Mouse (Mus musculus) heart, embryonic 11.5 days (tissue): ENCODE data around the gene Eftud2. TPM values are rescaled to one million over a fixed set of nuclear protein-coding genes. Genes with fewer than 3 reads are reported as not detected.
A peak's percentile ranks its signal among the peaks of the same experiment; 100 is the strongest.

ENCODE experiments used
- ATAC-seq: fragments of 200-750 bp; cut with Nextera tagmentation; replicated peaks from 2 replicates; pipeline ENCODE4 v1.8.0; 2017; ENCODE audit warnings: moderate library complexity; ENCODE audit not compliant: insufficient number of reproducible peaks, low FRiP score, low TSS enrichment
- H3K27ac ChIP-seq: fragments of 300-500 bp; sonication (generic); 2 replicates; pipeline ENCODE4 v1.5.1; 2014; ENCODE audit warnings: mild to moderate bottlenecking, low read depth, low read length
- H3K27me3 ChIP-seq: fragments of 300-500 bp; sonication (generic); 2 replicates; pipeline ENCODE4 v1.6.1; 2014; ENCODE audit warnings: mild to moderate bottlenecking, low read length, mixed read lengths; ENCODE audit not compliant: control insufficient read depth, insufficient read depth
- H3K36me3 ChIP-seq: fragments of 300-500 bp; sonication (generic); 2 replicates; pipeline ENCODE4 v1.6.1; 2014; ENCODE audit warnings: mild to moderate bottlenecking, low read length, moderate library complexity, mixed read lengths; ENCODE audit not compliant: control insufficient read depth, insufficient read depth
- H3K4me1 ChIP-seq: fragments of 300-500 bp; sonication (generic); 2 replicates; pipeline ENCODE4 v1.6.1; 2014; ENCODE audit warnings: low read length; ENCODE audit not compliant: control insufficient read depth, insufficient read depth
- H3K4me2 ChIP-seq: fragments of 300-500 bp; sonication (generic); 2 replicates; pipeline ENCODE4 v1.6.1; 2014; ENCODE audit warnings: mild to moderate bottlenecking, moderate library complexity
- H3K4me3 ChIP-seq: fragments of 300-500 bp; sonication (generic); 2 replicates; pipeline ENCODE4 v1.5.1; 2014; ENCODE audit warnings: low read depth, low read length
- H3K9ac ChIP-seq: fragments of 300-500 bp; sonication (generic); 2 replicates; pipeline ENCODE4 v1.6.1; 2014; ENCODE audit warnings: mild to moderate bottlenecking, low read depth, low read length, moderate library complexity
- H3K9me3 ChIP-seq: fragments of 300-500 bp; sonication (generic); replicated peaks from 2 replicates; pipeline ENCODE4 v1.6.1; 2016; ENCODE audit warnings: low read length; ENCODE audit not compliant: control insufficient read depth
- WGBS: fragments of 180-500 bp; shearing (Covaris S2); extraction: QIAGEN DNeasy Blood & Tissue Kit; methylation state at CpG from one replicate; pipeline ENCODE4 v1.1.7; 2014; ENCODE audit not compliant: insufficient replicate concordance; 5-methylcytosine and 5-hydroxymethylcytosine counted together
- polyA plus RNA-seq: library from polyadenylated mRNA; unstranded; fragments of >200 nt; fragmentation: Nextera tagmentation; extraction: Ambion mirVana; gene quantifications from 2 replicates; pipeline ENCODE4 v1.2.1, GENCODE M21; 2014

The Eftud2 gene
- polyA plus RNA-seq, 1 experiment from 2014 or later, result 136 TPM

DNA sequence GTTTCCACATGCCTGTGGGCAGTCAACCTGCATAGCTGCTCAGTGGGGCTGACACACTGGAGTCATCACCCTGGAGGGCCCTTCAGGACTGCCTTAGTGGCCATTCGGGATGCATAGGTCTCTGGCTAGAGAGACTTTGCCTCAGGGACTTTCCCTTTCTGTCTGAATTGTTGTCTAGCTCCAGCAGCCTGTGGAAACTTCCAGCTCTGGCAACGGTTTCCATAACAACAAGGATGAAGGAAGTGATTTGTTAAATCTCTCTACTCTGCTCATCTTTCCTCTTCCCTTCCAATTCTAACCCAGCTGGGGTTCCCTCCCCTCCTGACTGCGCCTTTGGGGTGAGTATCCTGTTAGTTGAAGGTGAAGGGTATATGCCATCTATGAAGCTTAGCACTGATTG is 7.3 kb upstream of the Eftud2 start:
- peaks cover 14% of the 10 kb centered on the region for H3K27me3 ChIP-seq
- ATAC-seq, result no peak
- H3K27ac ChIP-seq, result no peak overlapping the region
- H3K4me1 ChIP-seq, result peaks cover 14% of the 10 kb centered on the region
- H3K36me3 ChIP-seq, result no peaks in the 10 kb centered on the region
- H3K4me3 ChIP-seq, result no peak overlapping the region
- H3K9me3 ChIP-seq, result no peaks in the 10 kb centered on the region
- 61% methylated on average over 3 of the region's 3 CpGs for WGBS
- H3K9ac ChIP-seq, result no peak overlapping the region
- H3K4me2 ChIP-seq, result no peak overlapping the region

DNA sequence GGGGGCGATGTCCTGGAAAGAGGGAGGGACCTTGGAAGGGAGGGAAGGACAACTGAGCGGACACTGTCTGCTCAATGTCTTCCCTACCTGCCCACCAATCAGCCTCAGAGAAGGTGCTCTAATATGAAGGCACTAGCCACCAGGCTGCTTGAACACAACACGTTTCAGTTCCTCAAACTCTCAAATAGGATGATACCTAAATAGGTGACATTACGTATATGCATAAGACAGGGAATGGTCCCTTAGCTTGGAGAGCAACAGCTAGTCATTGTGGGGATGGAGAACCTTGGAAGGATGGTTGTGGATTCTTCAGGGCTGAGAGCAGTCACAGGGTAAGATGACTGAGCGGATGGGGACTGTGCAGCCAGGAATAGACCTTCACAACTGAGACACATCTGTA is 6.6 kb upstream of the Eftud2 start:
- H3K9ac ChIP-seq, result no peak overlapping the region
- H3K4me2 ChIP-seq, result no peak overlapping the region
- no peaks in the 10 kb centered on the region for H3K9me3 ChIP-seq
- H3K4me3 ChIP-seq, result no peak overlapping the region
- 72% methylated on average over 5 of the region's 5 CpGs for WGBS
- H3K4me1 ChIP-seq, result peaks cover 14% of the 10 kb centered on the region
- no peaks in the 10 kb centered on the region for H3K36me3 ChIP-seq
- no peak overlapping the region for H3K27ac ChIP-seq
- peaks cover 14% of the 10 kb centered on the region; the same call in 1 of the 2 replicates for H3K27me3 ChIP-seq
- no peak for ATAC-seq

DNA sequence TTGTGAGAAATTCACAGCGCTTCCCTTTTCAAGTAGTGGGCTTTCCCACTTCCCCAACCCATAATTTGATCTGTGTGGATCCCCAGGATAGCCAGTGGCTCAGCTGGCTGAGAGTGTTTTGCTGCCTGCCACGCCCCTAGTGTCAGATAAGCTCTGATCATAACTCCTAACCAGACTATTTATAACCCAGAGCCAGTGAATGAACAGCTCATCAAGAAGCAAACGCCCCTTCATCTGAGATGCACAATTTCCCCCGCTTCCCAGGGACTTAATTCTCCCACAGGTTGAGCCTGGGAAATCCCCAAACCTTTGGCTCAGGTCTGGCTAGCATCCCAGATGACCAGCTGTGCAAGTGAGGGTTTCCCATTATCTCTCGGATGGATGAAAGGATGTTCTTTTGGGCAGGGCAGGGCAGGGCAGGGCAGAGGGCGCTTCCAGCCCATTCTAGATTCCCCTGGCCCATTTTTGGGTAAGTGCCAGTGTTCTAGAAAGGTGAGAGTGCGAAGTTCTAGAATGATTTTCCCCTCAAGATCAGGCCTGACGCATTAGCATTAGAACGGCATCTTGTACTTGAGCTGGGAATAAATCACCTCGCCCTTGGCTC is 3.9 kb upstream of the Eftud2 start, which contains the start of gene Fam187a:
Gene Fam187a (plus strand): TSS at position 554 of the 604 bp plus-strand sequence.
- H3K9me3 ChIP-seq, result no peaks in the 10 kb centered on the region
- H3K27ac ChIP-seq, result no peak within 1 kb of the TSS
- WGBS, result 51% methylated on average over 10 of the region's 10 CpGs
- H3K27me3 ChIP-seq, result 0 out of 2 replicates have a peak, but pooled peaks cover 9% of the 10 kb centered on the region
- H3K4me2 ChIP-seq, result 0 out of 2 replicates have a peak within 1 kb of the TSS, but pooled peaks have one; percentile 8
- no peak for ATAC-seq
- H3K9ac ChIP-seq, result no peak within 1 kb of the TSS
- H3K4me1 ChIP-seq, result peaks cover 25% of the 10 kb centered on the region
- no peak within 1 kb of the TSS for H3K4me3 ChIP-seq
- no peaks in the 10 kb centered on the region for H3K36me3 ChIP-seq

DNA sequence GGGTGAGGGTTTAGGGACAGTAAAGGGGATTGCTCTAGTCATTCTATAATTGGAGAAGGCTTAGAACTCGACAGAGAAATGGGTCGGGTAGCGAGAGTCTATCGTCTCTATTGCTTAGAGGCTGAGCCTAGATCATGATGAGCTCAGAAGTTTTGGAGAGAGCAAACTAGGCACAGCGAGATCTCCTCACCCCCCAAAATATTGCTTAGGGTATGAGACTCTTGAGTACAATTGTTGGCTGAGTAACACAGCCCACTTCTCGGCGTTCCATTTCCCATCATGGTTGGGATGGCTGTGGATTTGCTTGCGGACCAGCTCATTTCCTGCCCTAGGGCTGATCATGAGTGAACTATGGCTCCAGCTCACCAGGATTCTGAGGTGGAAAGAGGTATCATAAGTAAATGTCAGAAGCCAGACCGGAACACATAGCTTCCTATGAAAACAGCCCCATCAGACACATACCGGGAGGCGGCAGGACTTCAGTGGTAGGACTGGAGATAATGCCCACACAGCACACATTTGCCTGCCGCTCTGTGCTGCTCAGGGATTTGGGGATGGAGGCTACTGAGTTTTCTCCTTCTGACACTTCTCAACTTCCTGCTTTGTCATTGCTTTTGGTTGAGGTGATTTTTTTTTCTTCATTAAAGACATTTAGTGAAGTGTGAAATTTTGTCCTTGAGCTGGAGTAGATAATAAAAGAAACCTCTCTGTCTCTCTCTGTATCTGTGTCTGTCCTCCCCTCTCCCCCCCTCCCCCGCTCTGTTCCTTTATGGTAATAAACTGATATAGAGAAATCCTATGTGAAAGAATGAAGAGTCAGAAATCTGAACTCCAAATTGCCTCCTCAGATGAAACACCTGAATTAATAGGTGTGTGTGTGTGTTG is 771 bp upstream of the Eftud2 start:
- Histone ChIP-seq H3K4me1 (peaks cover 29% of the 10 kb centered on the region), H3K27ac (peak overlapping the region; percentile 80; the same call in 1 of the 2 replicates), H3K27me3 (0 out of 2 replicates have a peak, but pooled peaks cover 3% of the 10 kb centered on the region), H3K36me3 (peaks cover 5% of the 10 kb centered on the region; the same call in 1 of the 2 replicates), H3K4me3 (peak overlapping the region; percentile 86), H3K9me3 (no peaks in the 10 kb centered on the region), H3K4me2 (peak overlapping the region; percentile 81), H3K9ac (peak overlapping the region; percentile 89)
- peak; percentile 62 for ATAC-seq
- WGBS, result 13% methylated on average over 13 of the region's 13 CpGs

DNA sequence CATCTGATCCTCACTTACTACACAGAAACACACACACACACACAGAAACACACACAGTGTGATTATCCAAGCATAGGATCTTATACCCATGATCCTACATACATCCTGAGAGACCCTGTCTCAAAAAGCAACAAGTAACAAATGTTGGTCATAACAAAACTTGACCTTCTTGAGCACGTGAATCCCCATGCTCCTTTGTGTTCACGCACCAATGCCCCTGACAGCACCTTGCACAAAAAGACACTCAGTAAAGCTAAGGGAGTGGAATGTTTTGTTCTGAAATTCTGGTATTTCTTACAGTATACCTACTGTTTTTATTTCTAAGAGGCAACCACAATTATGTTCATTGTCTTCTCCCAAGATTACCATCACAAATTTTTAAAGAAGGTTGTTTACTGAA is 1.2 kb downstream of the Eftud2 start:
- no peaks in the 10 kb centered on the region for H3K9me3 ChIP-seq
- H3K36me3 ChIP-seq, result peaks cover 9% of the 10 kb centered on the region; the same call in 1 of the 2 replicates
- 90% methylated on average over 2 of the region's 2 CpGs for WGBS
- H3K4me1 ChIP-seq, result peaks cover 25% of the 10 kb centered on the region
- H3K4me3 ChIP-seq, result peak overlapping the region; percentile 86; the same call in 1 of the 2 replicates
- no peaks in the 10 kb centered on the region for H3K27me3 ChIP-seq
- peak overlapping the region; percentile 89; the same call in 1 of the 2 replicates for H3K9ac ChIP-seq
- ATAC-seq, result no peak
- no peak overlapping the region for H3K27ac ChIP-seq
- peak overlapping the region; percentile 81 for H3K4me2 ChIP-seq

DNA sequence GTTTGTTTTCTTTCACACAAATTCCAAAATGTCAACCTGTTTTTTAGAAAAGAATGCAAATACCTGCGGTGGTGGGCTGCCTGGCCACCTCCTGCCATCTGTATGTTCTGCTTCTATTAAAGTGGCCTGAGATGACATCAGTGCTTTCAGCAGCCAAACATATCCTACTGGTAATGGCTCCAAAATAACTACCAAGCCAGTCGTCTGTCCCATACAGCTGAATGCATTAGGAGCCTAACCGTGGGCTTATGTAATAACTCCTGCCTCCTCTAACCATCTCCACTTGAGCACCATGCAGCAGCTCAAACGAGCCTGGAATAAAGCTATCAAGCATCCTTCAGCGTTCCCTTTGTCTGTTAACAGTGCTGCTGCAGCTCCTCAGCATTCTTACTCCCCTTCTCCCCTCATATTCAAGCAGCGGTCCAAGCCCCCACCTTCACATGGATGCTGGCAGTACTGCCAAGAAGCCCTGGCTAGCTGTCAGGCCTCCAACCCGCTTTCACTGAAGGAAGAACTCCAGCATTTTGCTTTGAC is 5.9 kb downstream of the Eftud2 start:
- Histone ChIP-seq H3K9ac (no peak overlapping the region), H3K4me2 (no peak overlapping the region), H3K4me1 (peaks cover 5% of the 10 kb centered on the region; the same call in 1 of the 2 replicates), H3K9me3 (no peaks in the 10 kb centered on the region), H3K27me3 (no peaks in the 10 kb centered on the region), H3K4me3 (no peak overlapping the region), H3K27ac (no peak overlapping the region), H3K36me3 (peaks cover 15% of the 10 kb centered on the region)
- ATAC-seq, result no peak
- WGBS, result 88% methylated on average over 7 of the region's 7 CpGs

DNA sequence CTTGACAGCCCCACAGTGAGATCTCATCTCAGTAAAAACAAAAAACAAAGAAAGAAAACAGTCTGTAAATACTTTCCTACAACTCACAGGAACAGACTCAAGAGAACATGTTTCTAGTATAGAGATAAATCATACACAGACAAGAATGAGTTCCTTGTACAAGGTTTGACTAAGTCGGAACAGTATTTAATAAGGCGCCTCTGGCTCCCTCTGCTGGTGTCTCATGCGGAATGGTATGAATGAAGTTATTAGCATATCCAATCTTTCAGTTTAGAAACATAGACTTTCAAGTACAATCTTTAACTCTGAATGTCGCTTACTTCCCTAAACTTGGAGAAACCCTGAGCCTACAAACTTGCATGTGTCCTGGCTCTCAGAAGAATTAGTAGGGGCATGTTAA is 16.5 kb downstream of the Eftud2 start:
- Histone ChIP-seq H3K27me3 (no peaks in the 10 kb centered on the region), H3K9ac (no peak overlapping the region), H3K4me2 (no peak overlapping the region), H3K9me3 (no peaks in the 10 kb centered on the region), H3K36me3 (peaks cover 16% of the 10 kb centered on the region), H3K4me1 (peaks cover 3% of the 10 kb centered on the region; the same call in 1 of the 2 replicates), H3K4me3 (no peak overlapping the region), H3K27ac (no peak overlapping the region)
- WGBS, result 49% methylated on average over 4 of the region's 4 CpGs
- ATAC-seq, result no peak

DNA sequence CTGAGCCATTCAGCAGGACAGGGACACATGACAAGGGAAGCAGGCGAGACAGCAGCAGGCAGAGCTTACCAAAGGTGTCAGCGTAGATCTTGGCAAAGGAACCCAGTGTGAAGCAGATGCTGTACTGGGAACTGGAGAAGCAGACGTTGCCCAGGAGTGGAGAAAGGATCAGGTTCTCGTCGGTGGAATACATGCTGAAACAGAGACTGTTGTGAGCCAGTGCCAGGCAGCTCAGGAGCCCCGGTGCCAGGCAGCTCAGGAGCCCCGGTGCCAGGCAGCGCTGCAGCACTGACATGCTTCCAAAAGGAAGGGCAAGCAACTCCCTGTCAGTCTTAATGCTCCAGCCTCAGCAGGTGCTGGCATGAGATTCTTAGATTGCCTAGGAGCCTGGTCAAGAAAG is 20.9 kb downstream of the Eftud2 start:
- 88% methylated on average over 8 of the region's 8 CpGs for WGBS
- H3K27ac ChIP-seq, result no peak overlapping the region
- H3K4me1 ChIP-seq, result no peaks in the 10 kb centered on the region
- H3K9ac ChIP-seq, result no peak overlapping the region
- no peak overlapping the region for H3K4me3 ChIP-seq
- no peak overlapping the region for H3K4me2 ChIP-seq
- H3K9me3 ChIP-seq, result no peaks in the 10 kb centered on the region
- ATAC-seq, result no peak
- peaks cover 27% of the 10 kb centered on the region for H3K36me3 ChIP-seq
- no peaks in the 10 kb centered on the region for H3K27me3 ChIP-seq
